Mouse (Mus musculus): ENCODE data around the gene Pbx2.

Pbx2 gene

GRCm38 (mm10) chr17:34631647-34632046 is 40.6 kb downstream of the Pbx2 start:
- peak; percentile 65 to 66 for DNase-seq

GRCm38 (mm10) chr17:34632261-34632691 is 41.2 kb downstream of the Pbx2 start:
- peak; percentile 74 to 78 for DNase-seq

GRCm38 (mm10) chr17:34635671-34636070 is 44.6 kb downstream of the Pbx2 start:
- no peak for DNase-seq

GRCm38 (mm10) chr17:34637459-34637858 is 46.4 kb downstream of the Pbx2 start:
- DNase-seq: no peak

GRCm38 (mm10) chr17:34639461-34640255 is 48.6 kb downstream of the Pbx2 start:
- peak in 1 of 2 experiments; percentile 49 for DNase-seq

GRCm38 (mm10) chr17:34640778-34641601 is 49.9 kb downstream of the Pbx2 start:
- DNase-seq: peak; percentile 81 to 88

- DNase-seq: no peak
Measured at GRCm38 (mm10) chr17:34641945-34642344, 50.9 kb downstream of the Pbx2 start.

GRCm38 (mm10) chr17:34643379-34643778 is 52.3 kb downstream of the Pbx2 start:
- DNase-seq: no peak

- DNase-seq: peak in 1 of 2 experiments; percentile 47
Measured at GRCm38 (mm10) chr17:34643944-34644343, 52.9 kb downstream of the Pbx2 start.

GRCm38 (mm10) chr17:34644608-34645007 is 53.5 kb downstream of the Pbx2 start, which contains the start of gene Fkbpl:
Fkbpl (plus strand) TSS chr17:34644764.
- peak; percentile 97 for DNase-seq

GRCm38 (mm10) chr17:34645256-34645829 is 54.3 kb downstream of the Pbx2 start:
- DNase-seq: no peak

GRCm38 (mm10) chr17:34645831-34646511 is 54.9 kb downstream of the Pbx2 start:
- DNase-seq: peak; percentile 48 to 56
